Mouse (Mus musculus) neural tube, embryonic 11.5 days (tissue): ENCODE results near the gene Urm1. TPM values are rescaled to one million over a fixed set of nuclear protein-coding genes. Genes with fewer than 3 reads are reported as not detected.

Experiments used
- ATAC-seq: fragments of 200-750 bp; cut with Nextera tagmentation; 2 replicates; pipeline ENCODE4 v1.8.0; 2017; ENCODE audit warnings: moderate number of reproducible peaks, mild to moderate bottlenecking, moderate TSS enrichment, moderate library complexity; ENCODE audit not compliant: insufficient read depth, low FRiP score, low TSS enrichment
- DNase-seq: peaks from one replicate; pipeline ENCODE4 v3.0.0-alpha.2; 2015; ENCODE audit warnings: low spot score
- H3K27ac ChIP-seq: fragments of 300-500 bp; sonication (generic); 2 replicates; pipeline ENCODE4 v1.5.1; 2014; ENCODE audit warnings: low read depth, mild to moderate bottlenecking, low read length
- H3K27me3 ChIP-seq: fragments of 300-500 bp; sonication (generic); 2 replicates; pipeline ENCODE4 v1.6.1; 2014; ENCODE audit warnings: mild to moderate bottlenecking, low read length, mixed read lengths; ENCODE audit not compliant: control insufficient read depth, insufficient read depth
- H3K36me3 ChIP-seq: fragments of 300-500 bp; sonication (generic); 2 replicates; pipeline ENCODE4 v1.6.1; 2014; ENCODE audit warnings: mild to moderate bottlenecking, low read length, moderate library complexity, mixed read lengths; ENCODE audit not compliant: control insufficient read depth, insufficient read depth
- H3K4me1 ChIP-seq: fragments of 300-500 bp; sonication (generic); 2 replicates; pipeline ENCODE4 v1.6.1; 2014; ENCODE audit warnings: low read length, mixed read lengths; ENCODE audit not compliant: control insufficient read depth, insufficient read depth
- H3K4me2 ChIP-seq: fragments of 300-500 bp; sonication (generic); 2 replicates; pipeline ENCODE4 v1.6.1; 2014; ENCODE audit warnings: low read depth, mild to moderate bottlenecking, moderate library complexity
- H3K4me3 ChIP-seq: fragments of 300-500 bp; sonication (generic); 2 replicates; pipeline ENCODE4 v1.5.1; 2014; ENCODE audit warnings: low read depth, low read length
- H3K9ac ChIP-seq: fragments of 300-500 bp; sonication (generic); 2 replicates; pipeline ENCODE4 v1.6.1; 2014; ENCODE audit warnings: mild to moderate bottlenecking, low read length
- H3K9me3 ChIP-seq: fragments of 300-500 bp; sonication (generic); 2 replicates; pipeline ENCODE4 v1.6.1; 2016; ENCODE audit warnings: low read length; ENCODE audit not compliant: control insufficient read depth
- WGBS: fragments of 180-500 bp; shearing (Covaris S2); extraction: QIAGEN DNeasy Blood & Tissue Kit; methylation state at CpG from one replicate; pipeline ENCODE4 v1.1.7; 2014; 5-methylcytosine and 5-hydroxymethylcytosine counted together
- polyA plus RNA-seq: library from polyadenylated mRNA; unstranded; fragments of >200 nt; fragmentation: Nextera tagmentation; extraction: Ambion mirVana; gene quantifications from 2 replicates; pipeline ENCODE4 v1.2.1, GENCODE M21; 2014

Urm1 gene
- polyA plus RNA-seq, 1 experiment from 2014 or later = 23.9 TPM

DNA sequence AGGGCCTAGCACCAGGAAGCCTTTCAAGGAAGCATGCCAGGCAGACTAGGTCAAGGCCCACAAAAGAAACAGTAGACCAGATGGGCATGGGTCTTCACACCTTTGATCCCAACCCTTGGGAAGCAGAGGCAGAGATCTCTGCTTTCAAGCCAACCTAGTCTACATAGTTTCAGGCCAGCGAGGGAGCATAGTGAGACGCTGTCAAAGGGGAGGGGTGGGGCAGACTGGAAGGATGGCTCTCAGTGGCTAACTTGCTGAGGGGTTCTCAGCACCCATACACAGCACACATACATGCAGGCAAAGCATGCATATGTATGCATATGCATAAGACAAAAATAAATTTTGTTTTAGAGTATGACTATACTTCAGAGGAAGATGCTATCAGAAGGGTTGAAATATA lies 512 bp upstream of the Urm1 start:
- Histone ChIP-seq H3K36me3 (peaks cover 7% of the 10 kb centered on the region), H3K9ac (no peak overlapping the region), H3K27ac (peak overlapping the region; percentile 86), H3K4me3 (no peak overlapping the region), H3K9me3 (no peaks in the 10 kb centered on the region), H3K27me3 (no peaks in the 10 kb centered on the region), H3K4me2 (peak overlapping the region; percentile 44), H3K4me1 (peaks cover 12% of the 10 kb centered on the region)
- no peak for ATAC-seq
- WGBS = 5% methylated on average over 2 of the region's 2 CpGs
- DNase-seq = no peak

DNA sequence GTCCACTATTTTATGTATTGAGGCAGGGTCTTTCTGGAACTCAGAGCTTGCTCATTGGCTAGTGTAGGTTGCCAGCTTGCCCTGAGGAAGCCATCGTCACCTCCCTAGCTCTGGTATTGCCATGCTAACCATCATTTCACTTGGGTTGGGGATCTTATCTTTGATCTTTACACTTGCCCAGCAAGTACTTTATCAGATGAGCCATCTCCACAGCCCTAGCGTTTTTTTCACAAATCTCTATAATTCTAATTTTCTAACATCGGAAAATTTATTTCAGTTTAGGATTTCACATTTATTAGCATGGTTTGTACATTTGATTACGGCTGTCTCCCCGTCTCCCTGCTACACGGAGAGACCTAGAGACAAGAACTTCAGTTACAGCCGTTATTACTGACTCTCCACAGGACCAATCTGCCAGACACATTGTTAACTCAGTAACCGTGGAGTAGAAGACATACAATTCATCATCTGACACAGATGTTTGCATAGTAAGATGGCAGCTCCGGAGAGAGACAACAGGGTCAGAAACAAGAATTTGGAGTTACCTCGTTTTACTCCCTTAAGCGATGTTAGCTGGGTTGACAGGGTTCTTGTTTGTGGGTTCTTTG lies 6.5 kb downstream of the Urm1 start:
- no peaks in the 10 kb centered on the region for H3K36me3 ChIP-seq
- peak overlapping the region; percentile 67 for H3K9ac ChIP-seq
- H3K27me3 ChIP-seq = no peaks in the 10 kb centered on the region
- no peak for DNase-seq
- peak overlapping the region; percentile 64 for H3K4me2 ChIP-seq
- H3K27ac ChIP-seq = peak overlapping the region; percentile 86
- H3K9me3 ChIP-seq = no peaks in the 10 kb centered on the region
- no peak for ATAC-seq
- peaks cover 6% of the 10 kb centered on the region for H3K4me1 ChIP-seq
- H3K4me3 ChIP-seq = peak overlapping the region; percentile 66
- WGBS = 11% methylated on average over 11 of the region's 11 CpGs

DNA sequence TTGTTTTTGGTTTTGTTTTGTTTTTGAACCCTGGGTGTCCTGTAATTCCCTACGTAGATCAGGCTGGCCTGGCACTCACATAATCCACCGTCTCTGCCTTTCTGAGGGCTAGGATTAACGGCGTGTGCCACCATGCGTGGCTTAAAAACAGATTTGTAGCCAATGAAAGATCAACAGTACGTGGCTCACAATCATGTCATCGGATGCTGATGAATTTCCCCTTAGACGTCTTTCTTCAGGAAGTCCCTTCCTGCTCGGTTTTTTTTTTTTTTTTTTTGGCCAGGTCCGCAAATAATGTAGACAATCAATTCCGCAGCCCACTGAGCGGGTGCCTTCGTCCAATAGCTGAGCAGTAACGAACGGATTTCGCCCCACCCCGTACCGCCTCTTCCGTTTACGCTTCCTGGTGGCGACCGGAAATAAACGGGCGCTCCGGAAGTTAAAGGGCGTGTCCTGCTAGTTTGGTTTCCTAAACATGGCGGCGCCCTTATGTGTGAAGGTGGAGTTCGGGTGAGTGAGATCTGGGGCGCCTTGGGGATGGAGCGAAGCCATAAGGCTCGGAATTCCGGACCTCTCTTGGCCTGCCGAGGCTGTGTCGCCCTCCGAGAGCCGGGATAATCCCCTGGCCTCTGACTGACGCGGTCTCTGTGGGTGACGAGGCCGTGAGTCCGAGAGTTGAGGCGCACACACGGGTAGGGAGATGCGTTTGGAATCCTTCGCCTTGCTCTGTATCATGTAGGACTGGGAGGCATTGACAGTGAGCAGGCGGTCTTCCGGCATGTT lies 7.2 kb downstream of the Urm1 start:
- ATAC-seq (peak; percentile 95), DNase-seq (peak; percentile 96)
- H3K9ac ChIP-seq = peak overlapping the region; percentile 67
- peak overlapping the region; percentile 66 for H3K4me3 ChIP-seq
- H3K4me2 ChIP-seq = peak overlapping the region; percentile 64
- H3K36me3 ChIP-seq = no peaks in the 10 kb centered on the region
- peak overlapping the region; percentile 86 for H3K27ac ChIP-seq
- WGBS = under 1% methylated on average over 48 of the region's 48 CpGs
- no peaks in the 10 kb centered on the region for H3K9me3 ChIP-seq
- H3K4me1 ChIP-seq = peaks cover 6% of the 10 kb centered on the region
- no peaks in the 10 kb centered on the region for H3K27me3 ChIP-seq

DNA sequence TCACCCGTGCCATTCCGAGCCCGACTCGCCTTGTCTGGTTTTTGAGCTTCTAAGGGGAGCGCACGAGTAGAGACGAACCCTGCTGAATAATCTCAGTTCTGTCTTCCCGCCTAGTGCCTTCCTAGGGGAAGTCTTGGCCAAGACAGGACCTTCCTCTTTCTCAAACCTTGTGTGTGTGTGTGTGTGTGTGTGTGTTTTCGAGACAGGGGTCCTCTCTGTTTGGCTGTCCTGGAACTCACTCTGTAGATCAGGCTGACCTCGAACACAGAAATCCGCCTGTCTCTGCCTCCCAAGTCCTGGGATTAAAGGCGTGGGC lies 7.8 kb downstream of the Urm1 start:
- Histone ChIP-seq H3K9me3 (no peaks in the 10 kb centered on the region), H3K36me3 (no peaks in the 10 kb centered on the region), H3K4me3 (peak overlapping the region; percentile 66), H3K4me1 (peaks cover 6% of the 10 kb centered on the region), H3K9ac (peak overlapping the region; percentile 67), H3K27me3 (no peaks in the 10 kb centered on the region), H3K27ac (no peak overlapping the region), H3K4me2 (peak overlapping the region; percentile 64)
- DNase-seq = no peak
- no peak for ATAC-seq
- WGBS = 4% methylated on average over 12 of the region's 12 CpGs

DNA sequence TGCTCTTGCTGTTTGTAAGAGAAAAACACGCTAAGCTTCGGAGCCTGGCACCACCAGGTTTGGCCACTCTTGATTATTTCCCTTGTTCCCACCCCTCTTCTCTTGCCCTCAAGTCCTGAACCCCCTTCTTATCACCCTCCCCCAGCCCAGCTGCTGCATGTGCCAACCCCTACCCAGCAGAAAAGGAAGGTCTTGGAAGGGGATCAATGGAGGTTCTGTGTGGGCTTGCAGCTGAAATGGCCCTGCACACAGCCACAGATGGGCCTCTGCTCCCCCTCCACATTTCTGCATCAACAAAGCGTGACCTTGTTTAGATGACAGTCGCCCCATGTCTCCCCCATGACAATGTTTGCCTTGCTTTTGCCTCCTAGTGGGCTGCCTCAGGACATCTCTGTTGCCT lies 11.2 kb downstream of the Urm1 start:
- no peak for ATAC-seq
- Histone ChIP-seq H3K9me3 (no peaks in the 10 kb centered on the region), H3K4me1 (peaks cover 14% of the 10 kb centered on the region), H3K27ac (no peak overlapping the region), H3K36me3 (peaks cover 4% of the 10 kb centered on the region; the same call in 1 of the 2 replicates), H3K27me3 (no peaks in the 10 kb centered on the region), H3K4me2 (no peak overlapping the region), H3K9ac (no peak overlapping the region), H3K4me3 (no peak overlapping the region)
- no peak for DNase-seq
- WGBS = 87% methylated on average over 4 of the region's 4 CpGs

DNA sequence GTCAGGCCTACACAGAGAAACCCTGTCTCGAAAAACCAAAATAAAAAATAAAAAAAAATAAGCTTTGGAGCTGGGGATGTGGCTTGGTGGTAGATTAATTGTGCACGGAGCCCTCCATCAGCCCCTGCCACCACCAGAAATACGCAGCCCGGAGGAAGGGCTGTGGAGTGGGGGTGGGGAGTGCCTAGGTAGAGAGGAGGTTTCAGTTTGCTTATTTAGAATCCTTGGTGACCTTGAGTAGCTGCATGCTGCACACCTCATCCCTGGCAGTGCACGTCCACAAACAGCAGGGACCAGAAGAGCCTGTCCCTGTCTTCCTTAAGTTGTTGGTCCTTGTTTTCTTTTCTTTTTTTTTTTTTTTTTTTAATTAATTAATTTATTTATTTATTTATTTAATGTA lies 13.9 kb downstream of the Urm1 start:
- Histone ChIP-seq H3K27ac (no peak overlapping the region), H3K9ac (no peak overlapping the region), H3K27me3 (no peaks in the 10 kb centered on the region), H3K4me2 (no peak overlapping the region), H3K36me3 (peaks cover 4% of the 10 kb centered on the region; the same call in 1 of the 2 replicates), H3K4me1 (peaks cover 21% of the 10 kb centered on the region), H3K4me3 (no peak overlapping the region), H3K9me3 (no peaks in the 10 kb centered on the region)
- WGBS = 97% methylated on average over 5 of the region's 5 CpGs
- ATAC-seq (no peak), DNase-seq (no peak)

DNA sequence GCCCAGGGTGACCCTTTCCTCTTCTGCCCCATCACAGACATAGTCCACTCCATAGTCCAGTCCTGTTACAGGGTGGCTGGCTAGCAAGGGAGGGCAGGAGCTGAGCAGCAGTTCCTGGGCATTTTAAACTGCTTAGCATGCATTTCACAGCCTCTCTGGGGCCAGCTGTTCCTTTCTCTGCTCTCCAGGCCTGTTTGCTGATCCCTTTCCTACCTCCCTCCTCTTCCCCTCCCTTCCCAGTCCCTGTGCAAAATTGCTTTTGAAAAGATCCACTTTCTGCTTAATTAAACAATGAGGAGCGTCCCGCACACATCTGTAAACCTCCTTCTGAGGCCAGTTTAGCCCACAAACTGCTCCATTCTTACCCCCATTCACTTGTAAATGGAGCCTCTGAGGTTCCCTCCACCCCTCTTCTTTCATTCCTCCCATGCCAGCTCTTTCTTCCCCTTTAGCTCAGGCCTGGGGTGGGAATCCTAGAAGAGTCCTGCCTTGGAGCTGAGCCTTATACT lies 15.6 kb downstream of the Urm1 start:
- peaks cover 4% of the 10 kb centered on the region; the same call in 1 of the 2 replicates for H3K36me3 ChIP-seq
- no peak overlapping the region for H3K4me3 ChIP-seq
- no peak overlapping the region for H3K4me2 ChIP-seq
- peaks cover 31% of the 10 kb centered on the region for H3K4me1 ChIP-seq
- no peaks in the 10 kb centered on the region for H3K9me3 ChIP-seq
- ATAC-seq (peak; percentile 46), DNase-seq (peak; percentile 67)
- H3K9ac ChIP-seq = peak overlapping the region; percentile 31; the same call in 1 of the 2 replicates
- WGBS = 11% methylated on average over 2 of the region's 2 CpGs
- H3K27me3 ChIP-seq = no peaks in the 10 kb centered on the region
- peak overlapping the region; percentile 85 for H3K27ac ChIP-seq

DNA sequence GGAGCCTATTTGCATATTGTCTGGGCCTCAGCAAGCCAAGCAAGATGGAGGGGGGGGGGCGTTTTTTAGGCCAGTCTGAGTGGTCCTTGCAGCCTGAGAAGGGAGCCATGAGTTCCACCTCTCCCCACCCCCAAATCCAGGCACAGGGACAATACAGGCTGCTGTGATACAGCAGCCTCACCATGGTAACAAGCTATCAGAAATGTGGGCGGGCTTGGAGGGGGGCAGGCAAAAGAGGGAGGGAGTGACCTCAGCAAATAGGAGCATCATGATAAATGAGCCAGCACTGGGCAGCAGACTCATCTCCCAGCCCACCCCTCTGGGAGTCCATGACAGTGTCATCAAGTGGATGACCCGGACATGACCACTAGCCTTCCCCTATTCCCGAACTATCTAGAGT lies 19.6 kb downstream of the Urm1 start:
- H3K9ac ChIP-seq = no peak overlapping the region; the same call in 1 of the 2 replicates
- no peaks in the 10 kb centered on the region; the same call in 1 of the 2 replicates for H3K36me3 ChIP-seq
- WGBS = 23% methylated on average over 4 of the region's 4 CpGs
- peaks cover 4% of the 10 kb centered on the region; the same call in 1 of the 2 replicates for H3K27me3 ChIP-seq
- H3K4me3 ChIP-seq = no peak overlapping the region
- no peaks in the 10 kb centered on the region for H3K9me3 ChIP-seq
- H3K4me2 ChIP-seq = no peak overlapping the region
- H3K27ac ChIP-seq = peak overlapping the region; percentile 84
- DNase-seq (peak; percentile 85), ATAC-seq (peak; percentile 70)
- H3K4me1 ChIP-seq = peaks cover 47% of the 10 kb centered on the region
